Mouse (Mus musculus): ENCODE measurements around the gene Gja1. TPM values are rescaled to one million over a fixed set of nuclear protein-coding genes. Genes with fewer than 3 reads are reported as not detected.

Gene Gja1
- 203 and 246 TPM in 2 replicates for polyA plus RNA-seq (2016; fragmentation: Nextera tagmentation; extraction: Ambion mirVana)

GRCm38 (mm10) chr10:56377097-56377965 is at the start of gene Gja1:
Gene Gja1 (plus strand): TSS chr10:56377330.
- peak within 1 kb of the TSS; percentile 97 for H3K27ac ChIP-seq
- H3K4me1 ChIP-seq: peaks cover 26% of the 10 kb centered on the region
- no peaks in the 10 kb centered on the region for H3K27me3 ChIP-seq (ENCODE audit: low read depth, poor library complexity, severe bottlenecking)
- under 1% methylated on average over 23 of the region's 23 CpGs for WGBS
- H3K9me3 ChIP-seq (replicated peaks): no peaks in the 10 kb centered on the region
- peaks cover 10% of the 10 kb centered on the region for H3K36me3 ChIP-seq
- peak; percentile 72 for DNase-seq (ENCODE audit: low spot score)
- peak within 1 kb of the TSS; percentile 79 for H3K4me3 ChIP-seq

DNA sequence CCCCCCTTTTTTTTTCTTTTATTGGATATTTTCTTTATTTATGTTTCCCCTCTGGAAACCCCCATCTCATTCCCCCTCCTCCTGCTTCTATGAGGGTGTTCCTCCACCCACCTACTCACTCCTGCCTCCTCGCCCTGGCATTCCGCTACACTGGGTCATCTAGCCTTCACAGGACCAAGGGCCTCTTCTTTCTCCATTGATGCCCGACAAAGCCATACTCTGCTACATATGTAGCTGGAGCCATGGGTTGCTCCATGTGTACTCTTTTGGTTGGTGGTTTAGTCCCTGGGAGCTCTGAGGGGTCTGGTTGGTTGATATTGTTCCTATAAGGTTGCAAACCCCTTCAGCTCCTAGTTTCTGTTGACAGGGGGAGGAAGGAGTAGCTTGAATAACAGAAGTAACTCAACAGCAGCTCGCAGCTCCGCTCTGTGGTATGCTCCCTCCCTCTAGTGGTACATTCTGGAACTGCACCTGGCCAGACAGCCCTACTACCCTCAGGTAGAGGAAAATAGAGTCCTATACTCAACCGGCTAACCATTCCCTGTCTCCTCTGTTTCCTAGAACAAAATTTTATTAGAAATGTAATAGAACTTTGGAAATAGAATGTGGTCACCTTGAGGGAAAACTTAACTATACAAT is 38.2 kb upstream of the Gja1 start:
- Histone ChIP-seq H3K36me3 (no peaks in the 10 kb centered on the region), H3K27me3 (ENCODE audit: low read depth, poor library complexity, severe bottlenecking) (no peaks in the 10 kb centered on the region), H3K4me3 (no peak overlapping the region), H3K4me1 (no peaks in the 10 kb centered on the region), H3K9me3 (replicated peaks) (no peaks in the 10 kb centered on the region), H3K27ac (no peak overlapping the region)
- peak; percentile 84 for DNase-seq (ENCODE audit: low spot score)
- WGBS: 57% methylated on average over 6 of the region's 6 CpGs

DNA sequence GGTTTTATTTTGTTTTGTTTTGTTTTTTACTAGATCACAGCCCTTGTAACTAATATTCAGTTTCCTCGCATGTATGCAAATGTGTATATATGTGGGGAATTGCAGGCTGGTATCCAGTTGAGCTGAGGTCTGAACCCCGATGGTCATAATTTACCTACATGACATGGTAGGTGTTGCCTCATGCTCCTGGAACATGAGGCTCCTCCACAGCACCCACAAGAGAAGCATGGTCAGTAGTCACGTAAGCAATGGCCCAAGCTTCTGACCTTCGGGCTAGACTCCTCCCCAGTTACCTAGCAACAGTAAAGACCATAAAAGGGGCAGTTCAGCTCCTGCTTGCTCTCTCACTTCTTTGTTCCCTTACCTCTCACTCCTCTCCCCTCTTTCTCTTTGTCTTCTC is 16.7 kb upstream of the Gja1 start:
- Histone ChIP-seq H3K27me3 (ENCODE audit: low read depth, poor library complexity, severe bottlenecking) (no peaks in the 10 kb centered on the region), H3K9me3 (replicated peaks) (no peaks in the 10 kb centered on the region), H3K36me3 (no peaks in the 10 kb centered on the region), H3K4me3 (no peak overlapping the region), H3K27ac (0 out of 2 replicates have a peak overlapping the region, but pooled peaks have one; percentile 62), H3K4me1 (no peaks in the 10 kb centered on the region)
- 70% methylated on average over 4 of the region's 4 CpGs for WGBS
- no peak for DNase-seq (ENCODE audit: low spot score)

DNA sequence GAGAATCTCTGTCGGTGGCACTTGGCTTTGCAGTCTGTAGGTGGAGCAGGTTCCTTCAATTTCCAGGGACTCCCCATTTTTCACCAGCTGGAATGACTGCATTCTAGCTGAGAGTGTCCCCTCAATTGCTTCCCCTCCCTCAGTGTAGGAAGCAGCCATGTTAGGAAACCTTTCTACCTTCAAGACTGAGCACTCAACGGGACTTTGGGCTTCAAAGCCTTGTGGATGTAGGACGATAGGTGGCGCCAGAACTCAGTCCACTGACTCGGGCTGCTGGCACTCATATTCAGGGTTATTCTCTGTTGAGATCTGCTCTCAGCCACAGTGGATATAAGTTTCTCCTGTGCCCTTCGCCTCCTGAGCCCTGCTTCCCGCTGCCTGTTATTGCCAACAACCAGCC is 8.1 kb upstream of the Gja1 start:
- no peaks in the 10 kb centered on the region for H3K27me3 ChIP-seq (ENCODE audit: low read depth, poor library complexity, severe bottlenecking)
- no peak overlapping the region for H3K4me3 ChIP-seq
- DNase-seq (ENCODE audit: low spot score): peak; percentile 74
- H3K4me1 ChIP-seq: peaks cover 4% of the 10 kb centered on the region
- no peak overlapping the region for H3K27ac ChIP-seq
- H3K36me3 ChIP-seq: no peaks in the 10 kb centered on the region
- H3K9me3 ChIP-seq (replicated peaks): no peaks in the 10 kb centered on the region
- 26% methylated on average over 7 of the region's 7 CpGs for WGBS

DNA sequence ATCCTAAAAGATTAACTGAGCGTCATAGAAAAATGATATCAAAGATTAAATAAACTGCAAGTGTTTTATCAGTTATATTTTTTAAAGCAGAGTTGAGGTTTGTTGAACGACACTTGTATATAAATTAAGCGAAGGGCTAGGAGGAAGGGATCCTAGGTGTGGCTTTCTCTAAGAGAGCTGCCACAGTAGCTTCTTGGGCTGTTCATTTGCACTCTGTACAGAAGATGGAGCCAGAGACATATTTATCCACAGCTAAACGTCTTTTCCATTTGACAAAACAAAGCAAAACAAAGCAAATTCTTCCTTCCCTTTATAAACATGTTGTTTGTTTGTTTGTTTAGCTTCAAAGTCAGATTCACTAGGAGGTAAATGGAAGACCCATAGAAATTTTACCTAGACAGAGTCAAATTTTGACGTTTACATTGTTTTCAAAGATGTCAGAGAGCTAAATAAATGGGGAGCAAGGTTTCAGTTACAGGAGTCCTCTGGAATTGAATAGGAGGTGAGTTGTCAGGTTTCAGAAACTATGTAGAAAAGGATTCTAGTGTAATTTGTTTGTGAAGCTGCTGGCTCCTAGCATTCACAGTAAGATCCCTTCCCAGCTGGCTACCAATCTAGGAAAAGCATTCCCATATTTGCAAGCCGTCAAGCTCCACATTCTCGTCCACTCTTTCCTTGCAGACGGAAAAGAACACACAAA is 4.0 kb upstream of the Gja1 start:
- Histone ChIP-seq H3K9me3 (replicated peaks) (no peaks in the 10 kb centered on the region), H3K27me3 (ENCODE audit: low read depth, poor library complexity, severe bottlenecking) (no peaks in the 10 kb centered on the region), H3K27ac (peak overlapping the region; percentile 61; the same call in 1 of the 2 replicates), H3K4me1 (peaks cover 21% of the 10 kb centered on the region), H3K4me3 (no peak overlapping the region), H3K36me3 (no peaks in the 10 kb centered on the region)
- DNase-seq (ENCODE audit: low spot score): no peak
- WGBS: 34% methylated on average over 8 of the region's 8 CpGs

DNA sequence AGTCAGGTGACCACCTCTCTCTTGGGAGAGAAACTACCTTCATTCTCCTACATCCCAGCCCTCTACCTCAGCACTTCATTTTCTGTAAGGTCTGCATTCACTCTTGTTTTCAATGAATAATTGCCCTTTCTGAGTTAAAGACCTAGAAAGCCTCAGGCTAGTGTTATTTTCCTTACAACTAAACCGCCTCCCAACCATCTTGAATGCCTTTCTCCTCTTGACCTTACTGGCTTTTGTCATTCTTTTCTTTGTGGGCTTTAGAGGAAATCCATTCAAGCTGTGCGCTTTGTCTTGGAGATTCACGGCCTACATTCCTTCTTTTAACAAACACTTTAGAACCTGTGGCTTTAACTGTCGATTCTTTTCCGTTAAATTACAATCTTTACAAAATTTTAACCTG is 3.0 kb upstream of the Gja1 start:
- H3K4me1 ChIP-seq: peaks cover 21% of the 10 kb centered on the region
- no peak for DNase-seq (ENCODE audit: low spot score)
- peak overlapping the region; percentile 61 for H3K27ac ChIP-seq
- H3K9me3 ChIP-seq (replicated peaks): no peaks in the 10 kb centered on the region
- WGBS: 44% methylated on average over 5 of the region's 5 CpGs
- no peaks in the 10 kb centered on the region for H3K36me3 ChIP-seq
- no peak overlapping the region for H3K4me3 ChIP-seq
- no peaks in the 10 kb centered on the region for H3K27me3 ChIP-seq (ENCODE audit: low read depth, poor library complexity, severe bottlenecking)

GRCm38 (mm10) chr10:56375906-56376468 is 1.1 kb upstream of the Gja1 start:
- H3K36me3 ChIP-seq: no peaks in the 10 kb centered on the region
- H3K27ac ChIP-seq: peak overlapping the region; percentile 97; the same call in 1 of the 2 replicates
- no peaks in the 10 kb centered on the region for H3K9me3 ChIP-seq (replicated peaks)
- DNase-seq (ENCODE audit: low spot score): no peak
- H3K27me3 ChIP-seq (ENCODE audit: low read depth, poor library complexity, severe bottlenecking): no peaks in the 10 kb centered on the region
- 25% methylated on average over 9 of the region's 9 CpGs for WGBS
- H3K4me3 ChIP-seq: no peak overlapping the region
- H3K4me1 ChIP-seq: peaks cover 26% of the 10 kb centered on the region

GRCm38 (mm10) chr10:56377966-56378647 is 977 bp downstream of the Gja1 start:
- H3K9me3 ChIP-seq (replicated peaks): no peaks in the 10 kb centered on the region
- H3K27ac ChIP-seq: peak overlapping the region; percentile 97
- peaks cover 17% of the 10 kb centered on the region for H3K36me3 ChIP-seq
- H3K27me3 ChIP-seq (ENCODE audit: low read depth, poor library complexity, severe bottlenecking): no peaks in the 10 kb centered on the region
- peaks cover 26% of the 10 kb centered on the region for H3K4me1 ChIP-seq
- under 1% methylated on average over 25 of the region's 25 CpGs for WGBS
- peak overlapping the region; percentile 79 for H3K4me3 ChIP-seq
- DNase-seq (ENCODE audit: low spot score): peak; percentile 67

- H3K4me3 ChIP-seq: peak overlapping the region; percentile 79
- peak; percentile 84 for DNase-seq (ENCODE audit: low spot score)
- WGBS: under 1% methylated on average over 35 of the region's 35 CpGs
- peaks cover 23% of the 10 kb centered on the region for H3K36me3 ChIP-seq
- no peaks in the 10 kb centered on the region for H3K9me3 ChIP-seq (replicated peaks)
- peak overlapping the region; percentile 97 for H3K27ac ChIP-seq
- no peaks in the 10 kb centered on the region for H3K27me3 ChIP-seq (ENCODE audit: low read depth, poor library complexity, severe bottlenecking)
- H3K4me1 ChIP-seq: peaks cover 26% of the 10 kb centered on the region
Observed at GRCm38 (mm10) chr10:56378648-56379254, 1.6 kb downstream of the Gja1 start.

- Histone ChIP-seq H3K4me1 (peaks cover 16% of the 10 kb centered on the region; the same call in 1 of the 2 replicates), H3K36me3 (peaks cover 32% of the 10 kb centered on the region), H3K27me3 (ENCODE audit: low read depth, poor library complexity, severe bottlenecking) (no peaks in the 10 kb centered on the region), H3K9me3 (replicated peaks) (no peaks in the 10 kb centered on the region), H3K4me3 (peak overlapping the region; percentile 79), H3K27ac (peak overlapping the region; percentile 97)
- no peak for DNase-seq (ENCODE audit: low spot score)
- 15% methylated on average over 7 of the region's 7 CpGs for WGBS
Observed at GRCm38 (mm10) chr10:56379720-56380119, 2.6 kb downstream of the Gja1 start.

- peaks cover 89% of the 10 kb centered on the region for H3K36me3 ChIP-seq
- 86% methylated on average over 13 of the region's 13 CpGs for WGBS
Observed at GRCm38 (mm10) chr10:56385195-56386109, 8.3 kb downstream of the Gja1 start.

More at GRCm38 (mm10) chr10:56385195-56386109, 8.3 kb downstream of the Gja1 start:
- Histone ChIP-seq H3K9me3 (replicated peaks) (no peaks in the 10 kb centered on the region), H3K27me3 (ENCODE audit: low read depth, poor library complexity, severe bottlenecking) (no peaks in the 10 kb centered on the region), H3K4me3 (no peak overlapping the region), H3K4me1 (0 out of 2 replicates have a peak, but pooled peaks cover 2% of the 10 kb centered on the region), H3K27ac (no peak overlapping the region)
- no peak for DNase-seq (ENCODE audit: low spot score)
